Mouse (Mus musculus): Measurements from ENCODE around the gene Tbcd.

The Tbcd gene

GRCm38 (mm10) chr11:121479476-121480203 lies 27.9 kb downstream of the Tbcd start:
- DNase-seq = no peak

DNA sequence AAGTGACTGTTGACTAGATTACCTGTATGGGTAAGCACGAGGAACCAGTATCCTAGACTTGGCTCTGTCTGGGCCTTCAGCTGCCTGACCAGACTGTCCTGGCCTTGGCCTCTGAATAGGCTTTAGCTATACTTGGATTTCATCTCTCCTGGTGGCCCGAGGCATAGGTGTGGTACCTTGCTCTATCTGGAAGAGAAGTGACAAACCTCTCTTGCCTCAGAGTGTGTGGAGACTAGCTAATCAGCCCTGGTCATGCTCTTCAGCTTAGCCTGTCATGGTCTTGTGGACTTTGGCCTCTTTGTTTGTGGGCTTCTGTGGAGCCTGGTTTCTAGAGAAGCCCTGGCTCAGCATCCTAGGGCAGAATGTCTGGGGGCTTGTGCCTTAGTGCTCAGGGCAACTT lies 29.4 kb downstream of the Tbcd start:
- DNase-seq = no peak

DNA sequence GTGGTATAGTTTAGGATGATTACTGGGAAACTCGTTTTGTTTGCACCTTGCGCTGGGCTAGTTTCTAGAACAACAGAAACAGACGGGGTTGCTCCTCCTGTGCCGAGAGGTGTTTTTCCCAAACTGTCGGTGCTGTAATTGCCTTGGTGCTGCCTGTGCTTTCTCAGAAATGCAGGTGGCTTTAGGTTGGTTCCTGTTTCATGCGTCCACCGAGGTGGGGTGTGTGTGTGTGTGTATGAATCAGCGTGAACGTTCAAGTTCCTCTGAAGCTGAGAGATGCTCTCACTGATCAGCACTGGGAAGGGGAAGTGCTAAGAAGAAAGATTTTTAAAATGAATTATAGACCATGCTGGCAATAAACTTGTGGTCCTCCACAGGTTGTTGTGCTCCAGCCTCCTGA lies 34.1 kb downstream of the Tbcd start:
- peak; percentile 20 for DNase-seq

DNA sequence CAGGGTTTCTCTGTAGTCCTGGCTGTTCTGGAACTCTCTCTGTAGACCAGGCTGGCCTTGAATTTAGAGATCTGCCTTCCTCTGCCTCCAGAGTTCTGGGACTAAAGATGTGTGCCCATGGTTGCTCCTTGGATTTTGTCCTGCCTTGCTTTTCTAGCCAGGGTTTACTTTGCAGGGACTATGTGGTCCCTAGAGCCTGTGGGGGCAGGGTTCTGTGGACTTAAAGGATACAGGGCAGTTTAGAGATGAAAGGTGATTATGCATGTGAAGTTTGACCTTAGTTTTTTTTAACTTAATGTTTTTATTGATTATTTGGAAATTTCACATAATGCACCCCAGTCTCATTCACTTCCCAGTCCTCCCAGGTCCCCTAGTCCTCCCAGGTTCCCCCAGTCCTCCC lies 38.9 kb downstream of the Tbcd start:
- no peak for DNase-seq

- DNase-seq = no peak
These were observed 48.8 kb downstream of the Tbcd start for GRCm38 (mm10) chr11:121500595-121500994.

- no peak for DNase-seq
These were observed 49.8 kb downstream of the Tbcd start for GRCm38 (mm10) chr11:121501525-121501924.

DNA sequence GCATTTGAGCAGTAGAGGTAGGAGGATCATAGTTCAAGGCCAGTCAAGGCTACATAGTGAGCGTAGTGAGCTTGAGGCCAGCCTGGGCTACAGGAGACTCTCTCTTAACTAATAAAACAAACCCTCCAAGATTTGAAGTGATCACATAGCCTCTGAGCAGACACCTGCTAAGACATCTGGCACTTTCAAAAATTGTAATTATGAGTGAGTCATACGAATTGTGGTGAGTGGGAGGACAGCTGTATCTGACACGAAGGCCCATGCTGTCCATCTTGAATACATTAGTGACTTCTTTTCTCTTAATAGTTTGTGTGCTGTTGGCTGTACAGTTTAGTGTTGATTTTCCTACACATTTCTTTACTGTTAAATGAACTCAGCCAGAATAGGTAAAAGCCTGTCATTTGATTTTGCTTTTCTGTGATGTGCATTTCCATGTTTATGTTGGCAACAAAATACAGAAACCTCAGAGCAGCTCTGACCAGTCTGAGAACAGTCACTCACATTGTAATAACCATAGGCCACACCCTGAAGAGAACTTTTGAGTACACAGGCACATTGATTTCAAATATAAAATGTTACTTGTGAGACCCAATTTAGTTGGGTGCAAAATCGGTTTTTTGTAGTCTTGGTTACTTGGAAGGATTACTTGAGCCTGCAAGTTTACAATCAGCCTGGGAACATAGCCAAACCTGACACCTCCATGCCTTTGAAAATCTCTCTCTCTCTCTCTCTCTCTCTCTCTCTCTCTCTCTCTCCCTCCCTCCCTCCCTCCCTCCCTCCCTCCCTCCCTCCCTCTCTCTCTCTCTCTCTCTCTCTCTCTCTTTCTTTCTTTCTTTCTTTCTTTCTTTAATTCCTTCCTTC lies 50.5 kb downstream of the Tbcd start:
- DNase-seq = no peak

DNA sequence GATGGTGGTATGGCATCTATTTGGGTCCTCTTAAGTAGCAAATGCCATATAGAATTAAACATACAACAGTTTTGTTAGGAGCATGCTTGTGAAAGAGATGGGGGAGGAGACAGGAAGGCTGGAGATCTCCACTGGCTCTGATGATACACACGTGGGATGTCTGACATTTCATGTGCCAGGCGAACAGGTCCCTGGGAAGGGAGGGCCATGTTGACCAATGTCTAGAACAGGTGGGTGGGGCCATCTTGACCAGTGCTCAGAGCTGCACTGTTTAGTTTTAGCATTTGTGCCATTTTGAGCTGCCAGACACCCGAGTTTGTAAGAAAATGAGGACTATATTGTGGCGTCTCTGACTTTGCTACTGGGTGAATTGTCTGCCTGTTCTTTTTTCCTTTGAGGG lies 56.7 kb downstream of the Tbcd start:
- DNase-seq = no peak

DNA sequence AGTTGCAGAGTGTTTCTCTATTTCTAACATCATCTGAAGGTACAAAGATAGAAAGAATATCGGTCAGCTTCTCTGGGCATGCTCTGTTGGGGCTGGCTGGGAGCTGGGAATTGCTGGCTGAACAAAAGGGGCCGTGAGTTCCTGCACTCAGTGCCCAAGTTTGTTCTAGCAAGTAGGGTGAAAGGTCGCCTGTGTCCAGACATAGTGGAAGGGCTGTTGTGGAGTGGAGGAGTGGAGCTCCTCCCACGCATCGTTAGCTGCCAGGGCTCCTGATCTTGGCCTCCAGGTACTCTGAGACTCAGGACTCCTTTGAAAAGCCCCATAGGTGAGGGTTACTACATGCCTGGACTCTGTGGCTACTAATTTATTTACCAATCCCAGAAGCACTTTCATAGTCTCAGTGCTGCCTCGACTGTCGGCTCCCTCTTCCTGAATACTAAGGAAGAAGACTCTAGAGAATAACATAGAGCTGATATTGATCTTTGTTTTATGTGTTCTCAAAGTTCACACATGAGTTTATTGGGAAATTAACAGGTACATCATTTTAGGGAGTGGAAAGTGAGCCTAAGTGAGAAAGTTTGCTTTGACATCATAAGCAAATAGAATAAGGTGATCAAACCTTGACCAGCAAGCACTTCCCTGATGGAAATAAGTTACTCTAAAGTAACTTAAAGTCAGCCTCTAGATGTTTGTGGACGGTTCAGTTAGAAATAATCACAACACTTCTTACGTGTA lies 58.9 kb downstream of the Tbcd start:
- DNase-seq = no peak

GRCm38 (mm10) chr11:121512896-121513572 lies 61.3 kb downstream of the Tbcd start:
- DNase-seq = no peak

DNA sequence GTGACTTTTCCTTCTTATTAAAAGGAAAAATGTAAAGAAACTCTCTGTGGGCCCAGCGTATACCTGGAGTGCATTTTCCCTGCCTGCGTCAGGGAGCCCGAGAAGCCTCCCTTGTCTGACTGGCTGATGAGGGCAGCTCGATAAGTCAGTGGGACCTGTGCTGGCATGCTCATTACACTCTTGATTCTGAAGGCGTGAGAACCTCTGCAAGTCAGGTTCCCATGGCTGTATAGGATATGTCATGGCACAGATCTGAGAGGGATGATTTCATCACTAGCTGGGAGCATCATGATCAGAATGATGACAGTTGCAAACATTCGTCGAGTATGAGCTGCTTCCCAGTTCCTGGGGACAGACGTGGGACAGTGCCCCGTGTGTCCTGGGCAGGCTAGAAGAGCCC lies 64.2 kb downstream of the Tbcd start:
- DNase-seq = no peak

DNA sequence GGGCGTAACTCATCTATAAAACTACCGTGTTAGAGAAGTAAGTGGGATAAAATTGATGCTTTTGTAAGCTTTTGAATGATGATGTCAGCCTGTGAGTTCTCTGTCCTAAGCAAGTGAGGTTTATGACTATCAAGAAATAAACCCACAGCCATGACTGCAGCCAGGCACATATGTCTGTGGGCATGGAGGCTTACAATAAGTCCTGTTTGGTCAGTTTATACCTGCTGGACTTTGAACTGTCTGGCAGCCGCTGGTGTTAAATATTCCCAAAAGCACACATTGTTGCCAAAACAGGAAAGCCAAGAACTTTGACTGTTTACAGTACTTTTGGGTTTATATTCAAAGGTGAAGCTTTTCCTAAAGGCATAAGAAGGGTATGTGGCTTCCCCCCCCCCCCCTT lies 65.2 kb downstream of the Tbcd start:
- DNase-seq = no peak

- no peak for DNase-seq
These were observed 66.1 kb downstream of the Tbcd start for GRCm38 (mm10) chr11:121517687-121518465.

DNA sequence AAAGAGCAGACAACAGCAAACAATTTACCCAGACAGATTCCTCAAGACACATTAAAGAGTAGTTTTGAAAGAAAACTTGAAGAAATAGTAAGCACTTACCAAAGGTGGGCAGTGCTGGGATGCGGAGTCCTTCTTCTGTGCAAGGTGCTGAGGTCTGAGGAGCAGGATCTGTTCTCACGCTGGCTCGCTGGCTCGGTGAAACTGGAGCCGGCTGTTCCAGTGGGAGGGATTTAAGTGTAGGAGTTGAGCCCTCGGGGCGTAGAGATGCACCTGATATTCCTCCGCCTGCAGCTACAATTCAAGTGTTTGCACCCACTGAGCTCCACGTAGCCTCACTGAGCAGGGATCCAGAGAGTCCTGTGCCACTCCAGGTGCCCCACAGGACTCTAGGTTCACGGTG lies 67.4 kb downstream of the Tbcd start, which contains the start of gene Zfp750:
TSS of gene Zfp750 (minus strand) at position 203 of the 400 bp plus-strand sequence.
- no peak for DNase-seq

DNA sequence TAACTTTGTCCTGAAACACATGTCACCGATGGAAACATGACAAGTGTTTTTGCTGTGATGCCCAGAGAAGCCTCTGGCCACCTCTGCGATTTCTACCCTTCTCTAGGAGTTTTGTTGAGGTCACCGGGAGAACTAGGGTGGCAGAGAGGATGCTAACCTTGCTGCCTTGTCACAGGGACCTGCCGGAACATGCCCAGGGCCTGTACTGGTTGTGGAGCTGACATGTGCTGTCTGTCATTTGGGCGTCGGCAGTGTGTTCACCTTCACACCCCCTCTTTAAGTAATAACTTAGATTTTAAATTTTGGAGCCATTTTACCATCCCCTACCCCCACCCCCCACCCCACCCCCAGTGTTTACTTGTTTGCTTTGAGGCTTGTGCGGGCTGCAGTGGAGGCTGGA lies 68.0 kb downstream of the Tbcd start:
- no peak for DNase-seq

DNA sequence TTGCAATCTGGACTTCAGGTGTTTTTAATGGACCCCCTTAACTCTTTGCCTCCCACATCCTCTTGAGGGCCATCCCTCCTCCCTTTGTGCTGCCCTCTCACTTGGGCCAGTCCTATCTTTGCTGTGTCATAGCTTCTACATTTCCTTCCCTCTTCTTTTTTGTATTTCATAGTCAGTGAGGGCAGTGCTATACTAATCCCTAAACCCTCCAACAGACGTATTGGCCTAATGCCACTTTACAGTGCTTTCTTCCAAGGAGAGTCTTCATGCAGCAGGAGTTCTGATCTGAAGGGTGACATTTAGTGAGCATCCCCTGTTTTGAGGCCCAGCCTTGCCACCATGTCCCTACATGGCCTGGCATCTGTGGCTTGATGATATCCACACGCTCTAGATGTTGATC lies 69.0 kb downstream of the Tbcd start:
- no peak for DNase-seq

DNA sequence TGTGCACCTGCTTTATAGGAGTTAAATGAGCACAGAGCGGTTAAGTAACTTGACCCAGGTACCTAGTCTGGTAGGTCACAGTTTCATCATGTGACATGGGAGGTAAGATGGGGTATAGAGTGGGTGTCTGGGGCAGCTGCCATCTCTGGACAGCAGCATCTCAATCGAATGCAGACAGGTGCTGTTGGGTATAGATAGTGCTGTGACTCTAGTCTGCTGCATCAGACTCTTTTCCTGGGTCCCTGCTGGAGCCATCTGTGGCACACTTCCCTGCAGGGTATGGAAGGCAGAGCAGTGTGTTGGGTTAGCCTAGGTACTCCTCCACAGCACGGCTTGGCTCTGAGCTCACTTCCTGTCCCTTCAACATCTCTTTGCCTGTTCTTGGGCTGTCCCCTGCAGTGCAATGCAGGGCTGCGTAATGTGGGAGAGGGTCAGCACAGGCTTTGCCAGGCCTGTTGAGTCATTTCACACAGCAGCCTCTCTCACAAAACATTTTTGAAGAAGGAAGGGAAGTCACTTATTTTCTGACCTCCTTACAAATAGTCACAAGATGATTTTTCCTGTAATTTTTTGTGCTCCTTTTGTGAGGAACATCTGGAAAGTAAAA lies 70.5 kb downstream of the Tbcd start:
- no peak for DNase-seq

DNA sequence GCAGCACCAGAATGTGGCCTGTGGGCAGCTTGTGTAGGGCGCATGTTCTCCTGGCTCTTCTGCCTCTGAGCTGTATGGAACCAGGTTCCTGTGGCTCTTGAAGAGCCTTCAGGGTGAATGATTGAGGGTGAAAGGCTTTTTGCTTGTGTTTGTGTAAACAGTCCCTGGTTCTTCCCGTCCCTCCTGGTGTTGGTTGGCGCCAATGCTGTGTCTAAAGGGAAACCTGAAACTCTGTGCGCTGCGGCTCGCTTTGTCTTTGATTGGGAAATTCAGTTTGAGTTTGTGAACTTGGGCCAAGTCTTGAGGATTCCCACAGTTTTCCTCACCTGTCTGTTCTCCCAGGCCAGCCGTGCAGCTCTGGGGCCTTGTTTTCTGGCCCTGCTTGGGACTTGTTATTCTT lies 72.4 kb downstream of the Tbcd start:
- DNase-seq = no peak

- DNase-seq = no peak
These were observed 78.0 kb downstream of the Tbcd start for GRCm38 (mm10) chr11:121529747-121530146.

DNA sequence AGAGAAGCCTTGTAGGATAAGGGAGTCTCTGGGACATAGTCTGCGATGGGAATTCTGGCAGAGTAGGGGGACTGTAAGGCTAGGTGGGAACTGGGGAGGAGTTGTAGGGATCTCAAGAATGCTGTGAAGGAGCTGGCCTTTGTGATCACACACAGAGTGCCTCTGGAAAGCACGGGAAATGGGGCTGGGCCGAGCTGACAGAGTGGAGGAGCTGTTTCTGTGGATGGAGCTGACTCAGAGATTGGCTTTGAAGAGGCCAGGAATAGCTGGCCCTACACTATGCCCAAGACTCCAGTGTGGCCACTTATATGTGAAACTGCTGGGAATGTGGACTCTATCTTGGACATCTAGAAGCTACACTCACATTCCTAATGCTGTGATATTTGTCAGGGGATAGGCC lies 84.8 kb downstream of the Tbcd start:
- no peak for DNase-seq

GRCm38 (mm10) chr11:121542471-121542870 lies 90.7 kb downstream of the Tbcd start:
- no peak for DNase-seq
